Mouse (Mus musculus) liver, embryonic 14.5 days (tissue): ENCODE measurements around the gene Wif1.

Experiments used
- CTCF ChIP-seq: IDR thresholded peaks from 2 replicates; pipeline ENCODE4 v1.5.1; 2016; ENCODE audit warnings: antibody characterized with exemption, low read depth, control low read depth
- EP300 ChIP-seq: IDR thresholded peaks from 2 replicates; pipeline ENCODE4 v1.6.1; 2016; ENCODE audit warnings: antibody characterized with exemption, low read depth

GRCm38 (mm10) chr10:121095948-121096347 lies 62.2 kb downstream of the Wif1 start:
- TF ChIP-seq CTCF (no peak), EP300 (no peak)
